Mouse (Mus musculus): ENCODE results near the gene Gid4. TPM values are rescaled to one million over a fixed set of nuclear protein-coding genes. Genes with fewer than 3 reads are reported as not detected.

Gid4 gene
- polyA plus RNA-seq (2012; rRNA removed) = 14.0 and 19.1 TPM in 2 replicates

DNA sequence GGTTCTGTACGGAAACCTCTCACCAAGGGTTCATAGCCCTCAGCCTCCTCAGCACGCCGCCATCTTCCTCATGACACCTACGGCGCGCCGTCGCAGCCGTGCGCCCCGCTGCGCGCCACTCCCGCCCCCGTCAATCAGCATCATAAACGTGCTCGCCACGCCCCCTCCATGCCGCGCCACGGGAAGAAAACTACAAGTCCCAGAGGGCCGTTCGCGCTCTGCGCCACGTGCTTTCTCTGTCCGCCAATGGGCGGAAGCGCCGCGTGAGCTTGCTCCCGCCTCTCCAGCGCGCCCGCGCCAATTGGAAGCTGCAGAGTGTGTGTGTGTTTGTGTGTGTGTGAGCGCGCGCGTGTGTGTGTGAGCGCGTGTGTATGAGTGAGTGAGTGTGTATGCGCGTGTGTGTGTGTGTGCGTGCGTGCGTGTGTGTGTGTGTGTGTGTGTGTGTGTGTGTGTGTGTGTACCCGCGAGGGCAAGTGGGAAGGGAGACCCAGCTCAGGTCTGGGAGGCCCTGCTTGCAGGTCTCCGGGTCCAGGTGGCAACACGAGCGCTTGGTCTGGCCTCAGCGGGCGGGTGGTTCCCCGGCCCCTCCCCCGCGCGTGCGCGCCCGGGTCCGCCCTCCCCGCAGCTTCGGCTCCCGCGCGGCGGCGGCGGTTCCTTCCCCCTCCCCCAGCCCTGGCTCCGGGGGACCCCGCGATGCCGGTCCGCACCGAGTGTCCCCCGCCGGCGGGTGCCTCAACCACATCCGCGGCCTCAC is at the start of gene Gid4:
TSS of gene Gid4 (plus strand) at position 183 of the 754 bp plus-strand sequence.

DNA sequence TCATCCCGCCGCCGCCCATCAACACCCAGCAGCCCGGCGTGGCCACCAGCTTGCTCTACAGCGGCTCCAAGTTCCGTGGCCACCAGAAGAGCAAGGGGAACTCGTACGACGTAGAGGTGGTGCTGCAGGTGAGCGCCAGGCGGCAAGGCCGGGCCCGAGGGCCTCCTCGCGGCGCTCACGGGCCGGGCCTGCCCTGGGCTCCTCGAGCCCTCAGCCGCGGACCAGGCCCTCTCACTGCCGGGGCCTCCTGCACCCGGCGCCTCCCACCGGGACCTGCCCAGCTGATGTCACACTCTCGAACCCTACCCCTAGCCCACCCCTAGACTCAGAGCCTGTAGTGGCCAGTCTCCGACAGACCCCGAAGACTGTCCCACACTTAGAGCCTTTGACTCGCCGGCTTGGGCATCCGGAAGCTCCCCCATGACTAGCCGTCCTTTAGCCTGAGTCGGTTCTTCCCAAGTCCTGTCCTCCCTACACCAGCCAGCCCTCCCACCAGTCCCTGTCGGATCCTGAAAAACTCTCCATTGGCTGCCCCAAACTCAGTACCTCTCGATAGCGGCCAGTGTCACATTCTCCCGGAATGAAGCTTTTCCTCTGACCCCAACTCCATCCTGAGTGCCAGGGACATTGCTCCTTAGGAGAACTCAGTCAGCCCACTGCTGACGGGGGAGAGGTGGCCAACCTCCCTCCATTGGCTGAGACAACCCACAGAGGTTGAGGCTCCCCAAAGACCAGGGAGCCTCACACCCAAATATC is 950 bp downstream of the Gid4 start, which contains the start of gene Atpaf2:
TSS of gene Atpaf2 (minus strand) at position 741 of the 756 bp plus-strand sequence.

DNA sequence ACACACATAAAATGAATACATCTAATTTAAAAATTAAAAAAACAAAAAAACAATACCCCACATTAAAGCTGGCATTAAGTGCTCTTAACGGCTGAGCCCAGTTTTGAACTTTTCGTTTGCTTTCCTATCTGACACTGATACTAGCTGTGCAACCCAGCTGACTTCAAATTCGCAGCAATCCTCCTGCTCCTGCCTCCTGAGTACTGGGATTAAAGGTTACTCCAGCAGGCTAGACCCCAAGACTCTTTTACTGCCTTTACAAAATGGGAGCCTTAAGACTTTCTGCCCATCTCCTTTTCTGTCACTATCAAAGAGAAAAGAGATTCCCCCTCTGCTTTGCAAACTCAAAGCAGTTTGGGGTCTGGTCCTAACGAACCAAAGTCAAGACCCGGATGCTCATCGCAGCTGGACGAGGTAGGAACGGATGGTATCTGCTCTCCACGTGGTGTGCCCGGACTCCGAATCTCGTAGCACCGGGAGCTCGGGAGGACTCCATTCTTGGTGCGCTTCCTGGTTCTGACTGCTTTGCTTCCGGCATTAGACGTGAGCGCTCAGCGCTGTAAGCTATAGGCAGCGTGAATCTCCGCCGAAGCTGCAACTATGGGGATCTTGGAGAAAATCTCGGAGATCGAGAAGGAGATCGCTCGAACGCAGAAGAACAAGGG is 37.3 kb downstream of the Gid4 start, which contains the start of gene Drg2:
TSS of gene Drg2 (plus strand) at position 512 of the 665 bp plus-strand sequence.

DNA sequence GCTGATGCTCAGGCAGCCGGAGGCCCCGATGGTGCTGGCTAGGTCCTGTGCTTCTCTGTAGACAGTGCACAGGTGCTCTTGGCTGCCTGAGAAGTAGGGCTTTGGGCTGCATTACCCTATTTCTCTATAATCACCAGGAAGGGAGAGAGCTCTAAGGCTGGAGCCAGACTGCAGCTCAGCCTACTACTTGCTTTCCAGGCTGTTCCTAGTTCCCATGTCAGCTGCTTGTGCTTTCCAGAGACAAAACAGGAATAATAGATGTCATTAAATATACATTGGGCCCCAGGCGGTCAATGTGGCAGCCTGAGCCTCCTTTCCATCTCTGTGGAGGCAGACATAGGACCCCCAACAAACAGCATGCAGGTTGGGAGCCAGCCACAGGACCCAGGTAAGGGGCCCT is 52.1 kb downstream of the Gid4 start, which contains the start of gene Myo15:
TSS of gene Myo15 (plus strand) at position 301 of the 400 bp plus-strand sequence.

Other genes starting within 250 kb of the Gid4 start
- 60.0 and 62.0 TPM in 2 replicates for gene Srebf1, start 194.6 kb upstream of the Gid4 start, polyA plus RNA-seq (2012; rRNA removed)
- 17.9 and 26.4 TPM in 2 replicates for gene Tom1l2, start 64.2 kb upstream of the Gid4 start, polyA plus RNA-seq (2012; rRNA removed)
- gene Drc3, start 63.8 kb upstream of the Gid4 start, polyA plus RNA-seq (2012; rRNA removed) = 3.2 and 3.5 TPM in 2 replicates
- 28.3 and 34.8 TPM in 2 replicates for gene Atpaf2, start 1.3 kb downstream of the Gid4 start, polyA plus RNA-seq (2012; rRNA removed)
- gene Drg2, start 37.4 kb downstream of the Gid4 start, polyA plus RNA-seq (2012; rRNA removed) = 54.1 and 90.9 TPM in 2 replicates
- 0.20 and 0.43 TPM in 2 replicates for gene Myo15, start 52.2 kb downstream of the Gid4 start, polyA plus RNA-seq (2012; rRNA removed)
- 16.2 and 19.4 TPM in 2 replicates for gene Alkbh5, start 119.2 kb downstream of the Gid4 start, polyA plus RNA-seq (2012; rRNA removed)

All from central nervous system, embryonic 11.5 days (tissue).